Mouse (Mus musculus) lung, postnatal 36 days (tissue): ENCODE measurements around the gene Ncbp2.
A peak's percentile ranks its signal among the peaks of the same experiment; 100 is the strongest.
"Not testable (repeated sequence)": the region's sequence is repeated elsewhere in the genome, so short reads cannot be mapped to it uniquely, and the experiment has no call there.

Source experiments
- DNase-seq: peaks from one replicate; pipeline ENCODE4 v3.0.0; 2022; ENCODE audit warnings: mixed read lengths

Gene Ncbp2

DNA sequence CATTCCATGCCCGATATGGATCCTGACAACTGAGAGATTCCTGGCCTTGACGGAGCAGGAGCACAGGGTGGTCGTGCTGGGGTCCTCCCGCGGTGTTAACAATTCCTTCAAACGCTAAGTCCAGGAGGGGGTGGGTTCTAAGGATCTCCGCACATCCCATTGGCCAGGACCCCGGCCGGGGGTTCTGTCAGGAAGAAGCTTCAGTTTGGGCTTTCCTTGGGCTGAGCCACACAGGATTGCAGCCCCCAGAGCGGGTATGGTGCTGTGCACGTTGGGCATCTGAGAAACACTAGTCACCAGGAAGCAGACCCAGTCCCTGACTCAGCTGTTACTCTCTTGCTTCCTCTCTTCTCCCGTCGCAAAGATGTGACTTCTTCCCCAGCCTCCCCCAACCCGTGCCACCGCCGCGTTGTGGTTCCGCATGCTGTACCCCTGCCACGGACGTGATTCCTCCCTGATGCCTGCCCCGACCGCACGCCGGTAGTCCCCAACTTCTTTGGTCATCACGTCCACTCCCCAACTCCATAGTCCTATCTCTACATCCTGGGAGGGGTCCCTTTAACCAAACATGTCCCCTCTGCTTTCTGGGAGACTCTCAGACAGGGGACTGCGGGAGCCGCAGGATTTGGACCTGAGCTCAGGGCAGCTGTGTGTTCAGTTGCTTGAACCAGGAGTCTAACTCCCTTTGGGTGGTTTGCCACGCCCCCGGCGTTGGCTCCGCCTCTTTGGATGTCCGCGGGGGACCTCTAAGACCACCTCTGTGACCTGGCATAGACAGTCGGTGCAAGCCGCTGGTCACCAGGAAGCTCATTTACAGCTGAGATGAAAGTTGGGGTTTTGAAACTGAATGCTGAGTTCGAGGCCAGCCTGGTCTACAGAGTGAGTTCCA is 13.0 kb upstream of the Ncbp2 start:
- no peak for DNase-seq

DNA sequence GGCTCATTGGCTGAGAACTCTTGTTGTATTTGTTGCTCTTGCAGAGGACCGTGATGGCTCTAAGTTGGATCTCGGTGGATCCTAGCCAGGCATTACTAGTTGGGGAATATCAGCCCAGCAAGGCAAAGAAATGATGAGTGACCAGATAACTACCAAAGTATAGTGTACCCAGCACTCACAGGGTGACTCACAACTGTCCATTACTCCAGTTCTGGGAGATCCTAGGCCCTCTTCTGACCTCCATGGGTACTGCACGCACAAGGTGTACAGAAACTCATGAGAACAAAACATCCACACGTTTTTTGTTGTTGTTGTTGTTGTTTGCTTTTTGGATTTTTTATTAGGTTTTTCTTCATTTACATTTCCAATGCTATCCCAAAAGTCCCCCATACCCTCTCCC is 11.7 kb upstream of the Ncbp2 start:
- no peak for DNase-seq

DNA sequence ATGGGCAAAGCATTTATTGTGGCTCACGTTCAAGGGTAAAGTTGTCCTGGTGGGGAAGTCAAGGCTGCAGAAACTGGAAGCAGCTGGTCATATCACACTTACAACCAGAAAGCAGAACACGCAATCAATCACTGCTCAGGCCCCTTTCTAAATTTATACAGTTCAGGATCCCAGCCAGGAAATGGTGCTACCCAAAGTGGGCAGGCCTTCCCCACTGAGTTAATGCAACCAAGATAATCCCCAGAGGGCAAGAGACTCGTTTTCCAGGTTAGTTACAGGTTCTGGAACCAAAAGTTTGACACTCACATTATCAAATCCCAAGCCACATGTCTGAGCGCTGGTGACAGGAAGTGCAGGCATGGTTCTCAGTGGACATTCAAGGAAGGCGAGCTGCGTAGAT is 9.5 kb upstream of the Ncbp2 start:
- no peak for DNase-seq

DNA sequence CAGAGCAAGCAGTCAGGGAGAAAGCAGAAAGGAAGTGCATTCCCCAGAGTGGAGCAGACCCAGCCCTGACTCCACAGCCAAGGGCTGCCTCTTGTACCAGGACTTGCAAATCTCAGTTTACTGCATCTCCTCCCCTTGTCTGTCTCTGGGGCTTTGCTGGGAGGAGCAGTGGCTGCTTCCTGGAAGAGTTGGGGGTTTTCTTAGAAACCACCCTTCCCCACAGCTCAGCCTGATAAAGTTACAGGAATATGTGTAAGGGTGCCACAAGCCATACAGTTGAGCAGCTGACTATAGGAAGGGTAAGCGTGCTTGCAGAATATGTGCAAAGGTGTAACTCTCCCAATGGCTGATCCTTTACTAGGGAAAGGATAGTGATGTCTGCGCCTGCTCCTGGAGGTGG is 7.7 kb upstream of the Ncbp2 start:
- no peak for DNase-seq

DNA sequence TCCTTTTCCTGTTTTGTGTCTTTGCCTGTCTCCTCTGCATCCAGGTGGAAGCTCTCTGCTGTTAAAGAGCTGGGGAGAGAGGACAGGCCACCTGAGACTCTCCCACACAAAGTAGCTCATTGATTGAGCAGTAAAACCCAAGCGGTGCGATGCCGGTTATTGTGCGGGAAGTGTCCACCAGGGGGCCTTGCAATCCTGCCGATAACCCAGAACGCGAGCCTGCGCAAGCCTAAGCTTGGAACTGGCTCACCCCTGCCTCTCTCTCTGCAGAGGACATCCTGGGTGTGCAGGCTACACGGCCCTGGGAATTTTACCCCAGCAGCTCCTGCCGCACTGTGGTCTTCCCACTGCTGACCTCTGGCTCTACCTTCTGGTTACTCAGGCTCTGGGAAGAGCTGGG is 4.3 kb upstream of the Ncbp2 start:
- DNase-seq, result peak; percentile 84

DNA sequence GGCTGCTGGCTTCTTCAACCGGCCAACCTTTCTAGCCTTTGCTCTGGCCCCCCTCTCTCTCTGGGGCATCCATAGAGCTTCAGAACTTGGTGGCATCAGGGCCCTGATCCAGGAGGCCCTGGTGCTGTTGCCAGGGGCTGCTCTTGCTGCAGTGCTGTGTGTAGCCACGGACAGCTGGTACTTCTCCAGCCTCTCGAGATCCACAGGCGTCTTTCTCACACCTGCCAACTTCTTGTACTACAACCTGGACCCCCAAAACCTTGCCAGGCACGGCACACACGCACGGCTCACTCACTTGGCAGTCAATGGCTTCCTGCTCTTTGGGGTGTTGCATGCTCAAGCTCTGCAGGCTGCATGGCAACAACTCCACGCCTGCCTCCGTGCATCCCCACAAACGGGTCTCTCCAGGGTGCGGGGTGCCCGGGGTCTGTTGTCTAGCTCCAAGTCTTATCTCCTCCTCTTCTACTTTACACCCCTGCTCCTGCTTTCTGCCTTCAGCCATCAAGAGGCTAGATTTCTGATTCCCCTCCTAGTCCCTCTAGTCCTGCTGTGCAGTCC is 3.5 kb upstream of the Ncbp2 start:
- no peak for DNase-seq

DNA sequence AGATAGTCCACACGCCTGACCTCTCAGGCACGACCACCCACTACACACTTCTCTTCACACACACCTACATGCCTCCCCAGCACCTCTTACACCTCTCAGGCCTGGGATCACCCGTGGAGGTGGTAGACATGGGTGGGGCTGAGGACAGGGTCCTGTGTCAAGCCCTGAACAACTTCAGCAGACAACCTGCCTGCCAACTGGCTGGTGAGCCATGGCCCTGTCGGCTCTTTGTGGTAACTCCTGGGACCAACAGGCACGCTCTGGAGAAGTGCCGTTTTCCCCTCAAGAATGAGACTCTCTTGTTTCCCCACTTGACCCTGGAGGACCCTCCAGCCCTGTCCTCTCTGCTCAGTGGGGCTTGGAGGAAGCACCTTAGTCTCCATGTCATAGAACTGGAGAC is 2.9 kb upstream of the Ncbp2 start:
- DNase-seq, result no peak

DNA sequence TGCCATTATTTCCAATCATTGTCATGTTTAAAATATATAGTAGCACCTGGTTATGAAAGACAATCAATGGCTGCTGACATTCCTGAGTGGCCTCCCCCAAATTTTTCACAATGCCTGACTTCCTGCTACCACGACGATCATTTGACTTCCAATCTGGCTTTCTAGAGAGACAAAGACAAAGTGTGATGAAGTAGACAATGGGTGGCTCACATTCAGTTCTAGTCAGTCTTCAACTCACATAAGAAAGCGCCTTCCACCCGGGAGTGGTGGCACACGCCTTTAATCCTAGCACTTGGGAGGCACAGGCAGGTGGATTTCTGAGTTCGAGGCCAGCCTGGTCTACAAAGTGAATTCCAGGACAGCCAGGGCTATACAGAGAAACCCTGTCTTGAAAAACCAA is 2.3 kb upstream of the Ncbp2 start:
- not testable (repeated sequence) for DNase-seq

DNA sequence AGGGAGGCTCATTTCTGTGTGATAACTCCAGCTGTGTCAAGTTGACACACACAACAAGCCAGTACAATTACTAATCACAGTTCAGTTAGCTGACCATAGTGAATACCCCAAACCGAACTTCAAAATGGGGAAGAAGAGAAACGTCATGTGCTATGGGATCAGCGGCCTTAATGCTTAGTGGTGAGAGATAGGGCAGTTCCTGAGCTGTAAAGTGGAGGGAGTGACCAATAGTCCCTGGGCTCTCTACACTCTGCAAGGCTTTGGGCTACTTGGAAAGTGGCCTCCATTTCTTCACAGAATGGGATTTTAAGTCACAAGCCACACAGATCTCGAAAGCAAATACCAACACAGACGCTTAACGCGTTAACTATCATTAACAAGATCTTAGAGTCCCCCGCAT is 980 bp upstream of the Ncbp2 start:
- no peak for DNase-seq

DNA sequence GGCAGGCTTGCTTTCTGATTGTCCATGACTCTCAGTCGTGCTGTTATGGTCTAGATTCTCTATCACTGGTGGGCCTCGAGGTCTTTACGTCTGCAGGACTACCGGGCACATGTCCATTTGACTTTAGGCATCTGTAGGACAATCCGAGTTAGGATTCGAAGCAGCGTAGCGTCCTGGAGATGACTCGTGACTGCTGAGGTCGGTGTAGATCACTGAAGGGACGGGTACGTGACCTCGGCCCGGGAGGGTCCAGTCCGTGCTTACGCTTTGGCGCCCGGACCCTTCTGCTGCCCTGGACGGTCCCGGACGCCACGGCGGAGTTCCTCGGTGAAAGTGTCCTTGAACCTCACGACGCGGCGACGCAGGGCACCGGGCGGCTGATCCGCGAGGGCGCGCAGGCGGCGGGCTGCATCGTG is 404 bp upstream of the Ncbp2 start:
- no peak for DNase-seq

DNA sequence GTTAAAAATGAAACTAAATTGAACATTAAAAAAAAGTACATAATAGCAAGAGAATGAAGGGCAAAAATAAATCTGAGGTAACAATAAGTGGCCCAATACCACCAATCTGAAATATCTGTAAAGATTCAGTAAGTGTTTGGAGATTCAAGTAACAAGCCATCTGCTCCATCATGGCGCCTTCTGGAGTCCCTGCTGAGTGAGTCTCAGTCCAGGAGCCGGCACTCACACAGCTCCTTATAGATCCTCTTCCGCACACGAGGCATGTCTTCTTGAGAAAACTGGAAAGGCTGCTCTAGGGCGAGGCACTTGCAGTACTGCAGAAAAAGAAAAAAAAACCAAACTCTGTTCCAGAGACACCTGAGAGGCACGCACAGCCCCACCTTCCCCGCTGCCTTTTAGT is 14.9 kb downstream of the Ncbp2 start:
- no peak for DNase-seq

DNA sequence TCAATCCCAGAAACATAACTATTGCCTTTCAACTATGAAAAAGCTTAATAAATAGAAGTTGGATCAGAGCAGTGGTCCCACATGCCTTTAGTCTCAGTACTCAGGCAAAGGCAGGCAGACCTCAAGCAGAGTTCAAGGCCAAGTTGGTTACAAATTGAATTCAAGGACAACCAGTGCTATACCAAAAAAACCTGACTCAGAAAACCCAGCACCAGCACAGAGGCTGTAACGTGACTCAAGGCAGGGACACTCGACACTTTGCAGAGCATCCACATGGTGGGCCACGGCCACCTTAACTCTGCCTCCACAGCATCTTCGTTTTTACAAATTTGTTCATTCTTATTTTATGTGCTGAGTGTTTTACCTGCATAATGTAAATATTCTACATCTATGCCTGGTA is 26.9 kb downstream of the Ncbp2 start:
- no peak for DNase-seq

DNA sequence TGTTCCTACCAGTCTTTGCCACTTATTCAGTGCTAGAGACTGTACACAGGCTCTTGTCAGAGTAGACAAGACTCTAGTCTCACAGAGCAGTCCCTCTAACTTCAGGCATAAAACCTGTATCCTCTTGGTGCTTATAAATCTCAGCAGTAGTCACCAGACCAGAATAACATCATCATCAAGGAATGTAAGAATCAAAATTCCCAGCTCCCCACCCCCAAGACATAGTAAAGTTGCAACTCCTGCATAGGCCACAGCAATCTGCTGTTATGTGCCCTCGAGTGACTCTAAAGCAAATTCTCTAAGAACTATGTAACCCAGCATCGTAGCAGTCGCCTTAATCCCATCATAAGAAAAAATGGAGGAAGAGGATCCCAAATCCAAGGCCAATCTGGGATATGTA is 31.2 kb downstream of the Ncbp2 start:
- no peak for DNase-seq

DNA sequence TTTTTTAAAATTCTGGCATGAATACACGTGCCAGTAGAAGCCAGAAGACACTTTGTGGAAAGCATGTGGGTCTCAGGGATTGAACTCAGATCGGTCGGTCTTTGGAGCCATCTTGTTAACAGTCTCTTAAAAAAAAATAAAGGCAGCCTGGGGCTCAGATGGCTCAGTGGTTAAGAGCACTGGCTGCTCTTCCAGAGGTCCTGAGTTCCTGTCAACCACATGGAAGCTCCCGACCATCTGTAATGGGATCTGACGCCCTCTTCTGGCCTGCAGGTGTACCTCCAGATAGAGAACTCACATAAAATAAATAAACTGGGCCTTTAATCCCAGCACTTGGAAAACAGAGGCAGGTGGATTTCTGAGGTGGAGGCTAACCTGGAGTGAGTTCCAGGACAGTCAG is 32.6 kb downstream of the Ncbp2 start:
- no peak for DNase-seq

DNA sequence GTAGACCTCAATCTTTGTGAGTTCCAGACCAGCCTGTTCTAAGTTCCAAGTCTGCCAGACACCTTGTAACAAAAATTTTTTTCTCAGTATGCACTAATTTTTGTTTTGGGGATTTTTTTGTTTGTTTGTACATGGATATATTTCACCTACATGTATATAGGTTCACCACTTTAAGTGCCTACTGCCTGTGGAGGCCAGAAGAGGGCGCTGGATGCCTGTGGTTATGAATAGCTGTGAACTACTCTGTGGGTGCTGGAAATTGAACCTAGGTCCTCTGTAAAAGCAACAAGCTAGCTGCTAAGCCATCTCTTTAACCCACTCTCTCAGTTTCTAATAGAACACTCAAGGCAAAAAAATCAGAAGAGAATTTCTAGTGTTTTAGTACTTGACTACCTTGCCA is 43.7 kb downstream of the Ncbp2 start:
- DNase-seq, result no peak

DNA sequence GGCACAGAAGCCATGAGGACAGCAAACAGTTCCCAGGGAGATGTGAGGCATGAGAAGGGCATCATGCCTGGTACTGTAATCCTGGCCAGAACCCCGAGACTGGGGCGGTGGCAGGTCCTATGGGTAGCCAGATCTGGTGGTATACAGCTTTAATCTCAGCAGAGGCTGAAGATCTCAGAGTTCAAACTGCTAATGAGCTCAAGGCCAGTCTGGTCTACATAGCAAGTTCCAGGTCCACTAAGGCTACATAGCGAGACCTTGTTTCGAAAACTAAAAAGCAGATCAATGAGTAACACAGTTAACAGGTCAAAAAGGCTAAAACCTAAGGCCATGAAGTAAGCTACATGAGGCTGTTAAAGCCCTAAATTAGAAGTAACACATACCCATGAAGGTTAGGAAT is 44.9 kb downstream of the Ncbp2 start:
- no peak for DNase-seq

DNA sequence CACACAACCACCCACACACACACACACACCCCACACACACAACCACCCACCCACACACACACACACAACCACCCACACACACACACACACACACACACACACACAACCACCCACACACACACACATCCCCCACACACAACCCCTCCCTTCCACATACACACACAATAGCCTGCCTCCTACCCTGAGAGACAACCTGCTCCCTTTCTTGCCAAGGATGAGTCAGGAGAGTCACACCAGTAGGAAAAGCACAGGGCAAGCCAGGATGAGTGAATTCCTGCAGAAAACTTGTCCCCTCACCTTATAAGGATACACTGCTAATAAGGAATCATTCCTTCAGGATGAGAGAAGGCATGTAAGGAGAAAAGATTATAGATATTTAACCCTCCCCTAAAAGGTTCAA is 45.6 kb downstream of the Ncbp2 start:
- no peak for DNase-seq

DNA sequence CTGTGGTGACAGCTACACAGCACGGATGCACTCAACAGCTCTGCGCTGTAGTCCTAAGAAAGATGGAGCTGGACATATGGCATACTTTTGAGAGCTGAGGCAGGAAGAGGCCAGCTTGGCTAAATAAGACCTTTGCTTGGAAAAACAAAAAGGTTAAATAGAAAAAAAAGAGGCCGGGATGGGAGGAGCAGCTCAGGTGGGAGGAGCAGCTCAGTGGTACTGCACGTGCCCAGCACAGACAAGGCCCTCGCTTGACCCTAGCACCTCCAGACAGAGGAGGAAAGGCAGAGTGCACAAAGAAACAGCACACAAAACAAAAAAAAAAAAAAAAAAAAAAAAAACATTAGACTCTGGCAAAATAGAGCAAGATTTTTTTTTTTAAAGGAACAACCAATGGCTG is 48.1 kb downstream of the Ncbp2 start:
- no peak for DNase-seq

DNA sequence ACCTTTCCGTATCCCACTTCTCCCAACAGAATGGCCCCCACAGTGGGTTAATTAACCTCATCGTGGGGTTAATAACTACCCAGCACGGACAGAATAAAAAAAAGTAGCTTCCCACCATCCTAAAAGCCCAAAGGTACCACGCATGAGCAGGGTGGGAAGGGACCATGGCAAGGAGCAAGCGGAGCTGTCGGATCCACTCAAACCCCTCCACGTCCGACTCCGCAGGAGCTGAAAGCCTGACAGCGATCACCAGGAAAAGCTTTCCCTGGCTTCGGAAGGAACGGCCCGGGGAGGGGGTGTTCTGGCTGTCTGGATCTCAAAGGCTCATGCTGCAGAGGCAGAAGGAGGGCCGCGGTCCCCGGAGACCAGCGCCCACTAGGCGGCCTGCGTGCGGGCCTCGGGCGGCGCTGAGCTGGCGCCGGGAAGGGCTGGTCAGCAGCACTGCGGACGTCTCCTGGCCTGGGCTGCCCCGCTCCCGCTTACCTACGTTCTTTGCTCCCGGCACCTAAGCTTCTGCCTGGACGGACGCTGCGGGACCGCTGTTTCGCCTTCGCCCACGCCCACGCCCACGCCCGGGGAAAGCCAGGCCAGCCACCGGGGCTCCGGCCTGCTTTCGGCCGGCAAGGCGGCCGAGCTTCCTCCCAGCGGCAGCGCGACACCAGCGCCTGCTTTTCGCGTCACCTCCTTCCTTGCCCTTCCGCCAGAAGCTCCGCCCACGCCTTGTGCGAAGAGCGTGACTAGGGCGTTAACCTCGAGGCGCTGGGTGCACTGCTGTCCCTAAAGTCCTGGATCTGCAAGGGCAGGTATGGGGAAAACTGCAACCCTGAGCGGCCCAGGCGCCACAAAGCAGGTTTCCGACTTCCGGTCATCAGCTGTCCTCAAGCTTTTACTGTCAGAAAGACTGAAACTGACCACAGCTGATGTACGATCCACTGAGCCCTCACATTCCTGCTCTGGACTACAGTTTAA is 54.5 kb downstream of the Ncbp2 start, which contains the start of gene Senp5:
Gene Senp5 (minus strand): TSS at position 779 of the 969 bp plus-strand sequence.
- peak; percentile 95 for DNase-seq

DNA sequence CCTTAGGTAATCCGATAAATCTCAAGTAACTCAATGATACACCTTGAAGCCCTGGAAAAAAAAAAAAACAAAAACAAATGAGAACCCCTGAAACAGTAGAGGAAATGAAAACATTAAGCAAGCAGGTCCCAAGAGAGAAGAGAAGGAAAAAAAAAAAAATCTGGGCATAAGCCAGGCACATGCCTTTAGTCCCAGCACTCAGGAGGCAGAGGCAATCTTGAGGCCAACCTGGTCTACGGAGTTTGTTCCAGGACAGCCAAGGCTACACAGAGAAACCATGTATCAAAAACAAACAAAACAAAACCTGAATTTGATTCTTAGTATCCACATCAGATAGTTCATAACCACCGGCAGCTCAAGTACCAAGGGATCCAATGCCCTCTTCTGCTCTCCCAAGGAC is 56.4 kb downstream of the Ncbp2 start:
- DNase-seq, result no peak

DNA sequence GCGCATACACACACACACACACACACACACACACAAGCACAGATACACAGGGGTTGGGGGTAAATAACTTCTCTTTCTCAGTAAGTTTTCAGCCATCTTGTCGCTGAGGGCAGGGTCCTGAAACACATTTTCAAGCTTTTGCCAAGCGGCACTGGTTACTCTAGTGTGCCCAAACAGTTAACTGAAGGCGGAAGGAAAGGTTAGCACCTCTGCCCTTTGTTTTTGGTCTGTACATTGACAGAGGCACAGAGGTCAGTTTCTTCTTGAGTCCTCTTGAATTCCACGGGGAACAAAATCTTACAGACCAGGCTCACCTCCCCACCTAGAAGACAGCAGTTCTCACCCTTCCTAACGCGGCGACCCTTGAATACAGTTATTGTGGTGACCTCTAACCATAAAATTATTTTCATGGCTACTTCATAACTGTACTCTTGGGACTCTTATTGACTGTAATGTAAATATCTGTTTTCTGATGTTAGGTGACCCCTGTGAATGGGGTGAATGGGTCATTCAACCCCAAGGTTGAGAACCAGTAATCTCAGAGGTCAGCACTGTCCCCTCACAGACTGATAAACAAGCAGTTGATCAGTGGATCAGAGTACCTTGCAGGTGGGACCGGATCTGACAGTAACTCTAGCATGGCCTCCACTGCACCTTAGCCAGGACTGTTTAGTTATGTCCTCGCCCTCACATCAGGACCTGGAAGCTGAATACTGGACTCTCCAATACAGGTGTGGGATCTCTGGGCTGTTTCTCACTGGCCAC is 60.4 kb downstream of the Ncbp2 start:
- DNase-seq, result no peak

DNA sequence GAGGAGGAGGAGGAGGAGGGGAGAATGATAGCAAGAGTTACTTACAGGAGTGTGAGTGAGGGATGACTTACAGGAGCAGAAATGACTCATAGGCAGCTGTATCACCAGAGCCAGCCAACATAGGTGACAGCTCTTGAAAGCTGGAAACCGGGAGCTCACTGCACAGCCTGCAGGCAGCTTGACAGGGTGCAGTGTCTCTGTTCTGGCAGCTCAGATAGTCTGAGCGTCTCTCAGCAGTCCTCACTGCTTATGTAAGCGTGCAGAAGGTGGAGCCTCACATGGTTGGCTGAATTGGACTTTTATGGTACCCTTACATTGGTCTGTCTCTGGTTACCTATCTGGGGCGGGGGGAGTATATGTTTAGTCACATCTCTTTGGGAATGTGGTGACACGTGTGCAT is 61.6 kb downstream of the Ncbp2 start:
- no peak for DNase-seq

DNA sequence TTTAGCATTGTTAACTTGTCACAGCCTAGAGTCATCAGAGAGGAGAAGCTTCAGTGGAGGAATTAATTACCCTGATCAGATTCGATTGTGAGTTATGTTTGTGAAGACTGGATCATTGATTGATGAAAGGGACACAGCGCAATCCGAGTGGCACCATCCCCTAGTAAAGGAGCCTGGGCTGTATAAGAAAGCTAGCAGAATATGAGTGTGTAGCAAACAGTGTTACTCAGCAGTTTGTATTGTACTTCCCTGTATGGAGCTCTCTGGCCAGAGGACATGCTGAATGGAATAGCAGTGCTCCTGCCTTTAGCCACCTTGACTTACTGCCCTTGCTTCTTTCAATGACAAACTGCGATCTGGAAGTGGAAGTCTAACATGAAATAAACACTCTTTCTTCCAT is 62.0 kb downstream of the Ncbp2 start:
- DNase-seq, result no peak
